Mouse (Mus musculus) midbrain, postnatal 0 days (tissue): Measurements from ENCODE around the gene Cdh4. TPM values are rescaled to one million over a fixed set of nuclear protein-coding genes. Genes with fewer than 3 reads are reported as not detected.

Experiments
- ATAC-seq: fragments of 200-750 bp; cut with Nextera tagmentation; 2 replicates; pipeline ENCODE4 v1.8.0; 2017; ENCODE audit warnings: moderate number of reproducible peaks, mild to moderate bottlenecking, moderate TSS enrichment, moderate library complexity; ENCODE audit not compliant: low FRiP score
- DNase-seq: peaks from one replicate; pipeline ENCODE4 v3.0.0-alpha.2; 2015; ENCODE audit warnings: low spot score
- H3K27ac ChIP-seq: fragments of 300-500 bp; sonication (generic); 2 replicates; pipeline ENCODE4 v1.5.1; 2014; ENCODE audit warnings: low read depth, mild to moderate bottlenecking, low read length, mixed read lengths
- H3K27me3 ChIP-seq: fragments of 300-500 bp; sonication (generic); 2 replicates; pipeline ENCODE4 v1.6.1; 2014; ENCODE audit warnings: low read length, control low read depth, mixed read lengths; ENCODE audit not compliant: insufficient read depth
- H3K36me3 ChIP-seq: fragments of 300-500 bp; sonication (generic); 2 replicates; pipeline ENCODE4 v1.6.1; 2014; ENCODE audit warnings: low read length, control low read depth, mixed read lengths; ENCODE audit not compliant: insufficient read depth
- H3K4me1 ChIP-seq: fragments of 300-500 bp; sonication (generic); 2 replicates; pipeline ENCODE4 v1.6.1; 2014; ENCODE audit warnings: mild to moderate bottlenecking, control low read depth, antibody characterized with exemption, low read length, mixed read lengths; ENCODE audit not compliant: insufficient read depth
- H3K4me2 ChIP-seq: fragments of 300-500 bp; sonication (generic); 2 replicates; pipeline ENCODE4 v1.6.1; 2014; ENCODE audit warnings: low read depth, mild to moderate bottlenecking, low read length, mixed read lengths; ENCODE audit not compliant: poor library complexity, severe bottlenecking
- H3K4me3 ChIP-seq: fragments of 300-500 bp; sonication (generic); 2 replicates; pipeline ENCODE4 v1.5.1; 2014; ENCODE audit warnings: low read depth, mild to moderate bottlenecking, low read length, moderate library complexity
- H3K9ac ChIP-seq: fragments of 300-500 bp; sonication (generic); replicated peaks from 2 replicates; pipeline ENCODE4 v1.6.1; 2014; ENCODE audit warnings: mild to moderate bottlenecking, low read length, moderate library complexity, mixed read lengths; ENCODE audit not compliant: poor library complexity, severe bottlenecking
- H3K9me3 ChIP-seq: fragments of 300-500 bp; sonication (generic); 2 replicates; pipeline ENCODE4 v1.6.1; 2016; ENCODE audit warnings: low read length, control low read depth
- CTCF ChIP-seq: IDR thresholded peaks from 2 replicates; pipeline ENCODE4 v1.5.1; 2016; ENCODE audit warnings: antibody characterized with exemption, mild to moderate bottlenecking
- WGBS: fragments of 180-500 bp; shearing (Covaris S2); extraction: QIAGEN DNeasy Blood & Tissue Kit; methylation state at CpG from one replicate; pipeline ENCODE4 v1.1.7; 2014; 5-methylcytosine and 5-hydroxymethylcytosine counted together
- polyA plus RNA-seq: library from polyadenylated mRNA; unstranded; fragments of >200 nt; fragmentation: Nextera tagmentation; extraction: Ambion mirVana; gene quantifications from 2 replicates; pipeline ENCODE4 v1.2.1, GENCODE M21; 2015
- total RNA-seq: library from RNA; depleted of rRNA; stranded (reverse); fragments of >200 nt; gene quantifications from 2 replicates; pipeline ENCODE4 v1.2.3, GENCODE M21; 2014

The Cdh4 gene
- total and polyA plus RNA-seq, 2 experiments from 2014 or later: 64.9 to 86.6 TPM

- Histone ChIP-seq H3K27me3 (no peaks in the 10 kb centered on the region), H3K4me1 (no peaks in the 10 kb centered on the region), H3K4me3 (no peak overlapping the region), H3K9me3 (no peaks in the 10 kb centered on the region), H3K36me3 (no peaks in the 10 kb centered on the region), H3K27ac (no peak overlapping the region), H3K9ac (no peak overlapping the region), H3K4me2 (no peak overlapping the region)
- no peak for TF ChIP-seq CTCF
- ATAC-seq (no peak), DNase-seq (no peak)
- WGBS: 49% methylated on average over 4 of the region's 4 CpGs
Observed at GRCm38 (mm10) chr2:179780961-179781360, 338.7 kb downstream of the Cdh4 start.

- no peak overlapping the region for H3K27ac ChIP-seq
- peak; percentile 44; the same call in 1 of the 2 replicates for ATAC-seq
- DNase-seq: peak; percentile 72
- H3K9ac ChIP-seq: no peak overlapping the region
- no peaks in the 10 kb centered on the region for H3K9me3 ChIP-seq
- H3K4me3 ChIP-seq: no peak overlapping the region
- no peaks in the 10 kb centered on the region for H3K27me3 ChIP-seq
- H3K4me2 ChIP-seq: peak overlapping the region; percentile 18
- H3K36me3 ChIP-seq: no peaks in the 10 kb centered on the region
- 0 out of 2 replicates have a peak, but pooled peaks cover 9% of the 10 kb centered on the region for H3K4me1 ChIP-seq
- WGBS: 16% methylated on average over 18 of the region's 18 CpGs
- no peak for TF ChIP-seq CTCF
Observed at GRCm38 (mm10) chr2:179787256-179787655, 345.0 kb downstream of the Cdh4 start.

- ATAC-seq (peak; percentile 47), DNase-seq (no peak)
- H3K27me3 ChIP-seq: no peaks in the 10 kb centered on the region
- TF ChIP-seq CTCF: no peak
- no peak overlapping the region for H3K27ac ChIP-seq
- H3K4me2 ChIP-seq: no peak overlapping the region
- WGBS: 53% methylated on average over 5 of the region's 5 CpGs
- no peak overlapping the region for H3K4me3 ChIP-seq
- 0 out of 2 replicates have a peak, but pooled peaks cover 9% of the 10 kb centered on the region for H3K4me1 ChIP-seq
- H3K36me3 ChIP-seq: no peaks in the 10 kb centered on the region
- H3K9me3 ChIP-seq: no peaks in the 10 kb centered on the region
- H3K9ac ChIP-seq: no peak overlapping the region
Observed at GRCm38 (mm10) chr2:179787797-179788196, 345.6 kb downstream of the Cdh4 start.

GRCm38 (mm10) chr2:179790684-179791083 is 348.5 kb downstream of the Cdh4 start:
- H3K9me3 ChIP-seq: no peaks in the 10 kb centered on the region
- H3K4me3 ChIP-seq: no peak overlapping the region
- TF ChIP-seq CTCF: no peak
- H3K27ac ChIP-seq: no peak overlapping the region
- H3K4me2 ChIP-seq: no peak overlapping the region
- no peaks in the 10 kb centered on the region for H3K27me3 ChIP-seq
- no peak for DNase-seq
- ATAC-seq: no peak
- 0 out of 2 replicates have a peak, but pooled peaks cover 9% of the 10 kb centered on the region for H3K4me1 ChIP-seq
- H3K36me3 ChIP-seq: no peaks in the 10 kb centered on the region
- H3K9ac ChIP-seq: no peak overlapping the region
- WGBS: 38% methylated on average over 3 of the region's 3 CpGs

- no peaks in the 10 kb centered on the region for H3K9me3 ChIP-seq
- H3K4me1 ChIP-seq: 0 out of 2 replicates have a peak, but pooled peaks cover under 1% of the 10 kb centered on the region
- ATAC-seq (no peak), DNase-seq (no peak)
- no peaks in the 10 kb centered on the region for H3K36me3 ChIP-seq
- WGBS: 27% methylated on average over 13 of the region's 13 CpGs
- no peak overlapping the region for H3K27ac ChIP-seq
- no peak overlapping the region for H3K4me3 ChIP-seq
- no peak overlapping the region for H3K9ac ChIP-seq
- H3K4me2 ChIP-seq: no peak overlapping the region
- TF ChIP-seq CTCF: no peak
- H3K27me3 ChIP-seq: no peaks in the 10 kb centered on the region
Observed at GRCm38 (mm10) chr2:179792426-179793133, 350.3 kb downstream of the Cdh4 start.

GRCm38 (mm10) chr2:179794354-179794753 is 352.1 kb downstream of the Cdh4 start:
- no peaks in the 10 kb centered on the region for H3K9me3 ChIP-seq
- H3K9ac ChIP-seq: no peak overlapping the region
- ATAC-seq (no peak), DNase-seq (no peak)
- no peaks in the 10 kb centered on the region for H3K4me1 ChIP-seq
- no peak overlapping the region for H3K4me3 ChIP-seq
- no peak overlapping the region for H3K27ac ChIP-seq
- no peaks in the 10 kb centered on the region for H3K27me3 ChIP-seq
- H3K36me3 ChIP-seq: no peaks in the 10 kb centered on the region
- WGBS: 50% methylated on average over 1 of the region's 1 CpGs
- no peak for TF ChIP-seq CTCF
- H3K4me2 ChIP-seq: no peak overlapping the region
